Mouse (Mus musculus): Measurements from ENCODE around the gene Nop53. TPM values are rescaled to one million over a fixed set of nuclear protein-coding genes. Genes with fewer than 3 reads are reported as not detected.

The Nop53 gene
- total and polyA plus RNA-seq, 3 experiments = 60.0 to 143 (median 117) TPM

- intact Hi-C loops (cut with DNase I) = loop anchor here (1.0 kb wide), 1 partner anchor 21 kb away; no protein-coding TSS in a partner anchor
- Histone ChIP-seq H3K36me3 (ENCODE audit: control insufficient read depth, insufficient read depth, low read length) (peaks cover 41% of the 10 kb centered on the region), H3K9ac (ENCODE audit: low read depth, low read length) (peak overlapping the region; percentile 40), H3K4me1 (ENCODE audit: control insufficient read depth, insufficient read depth, low read length) (peaks cover 28% of the 10 kb centered on the region), H3K79me2 (replicated peaks; ENCODE audit: control insufficient read depth, insufficient read depth, low read length) (no peaks in the 10 kb centered on the region), H3K27me3 (ENCODE audit: control insufficient read depth, insufficient read depth, low read length) (no peaks in the 10 kb centered on the region), H3K27ac (peak overlapping the region; percentile 88), H3K4me3 (peak overlapping the region; percentile 29)
- WGBS = 37% methylated on average over 7 of the region's 7 CpGs
- peak; percentile 55 to 57 for DNase-seq
- no peak for TF ChIP-seq CTCF (IDR thresholded peaks at IDR 0.05)
- no peak for TF ChIP-seq POLR2A (IDR thresholded peaks at IDR 0.05; ENCODE audit: insufficient read depth, low read depth, low read length)
- no peak for TF ChIP-seq EP300 (IDR thresholded peaks at IDR 0.05; ENCODE audit: insufficient read depth, low read depth, low read length)
These were observed 9.6 kb upstream of the Nop53 start for GRCm38 (mm10) chr7:15955509-15955908.

DNA sequence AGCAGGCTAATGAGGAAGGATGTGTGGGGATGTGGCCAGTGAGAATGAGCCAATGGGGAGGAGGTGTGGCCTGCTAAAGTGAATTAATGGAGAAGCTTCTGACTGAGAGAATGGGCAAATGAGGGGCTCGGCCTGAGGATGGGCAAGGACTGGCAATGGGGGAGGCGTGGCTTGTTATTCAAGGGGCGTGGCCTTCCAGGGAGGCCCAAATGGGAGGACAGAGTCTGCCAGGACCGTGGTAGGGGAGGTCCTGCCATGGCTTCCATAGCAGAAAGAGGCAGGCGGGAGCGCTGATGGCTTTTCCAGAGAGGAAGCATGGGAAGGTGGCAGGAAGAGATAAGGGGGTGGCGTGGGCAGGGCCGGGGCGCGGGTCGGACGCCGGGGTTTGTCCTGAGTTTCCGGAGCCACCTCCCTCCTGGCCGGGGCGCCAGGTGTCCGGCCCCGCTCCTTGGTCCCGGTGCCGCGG is 9.1 kb upstream of the Nop53 start:
- DNase-seq = peak; percentile 83 to 88
- Histone ChIP-seq H3K27me3 (ENCODE audit: control insufficient read depth, insufficient read depth, low read length) (no peaks in the 10 kb centered on the region), H3K79me2 (replicated peaks; ENCODE audit: control insufficient read depth, insufficient read depth, low read length) (no peaks in the 10 kb centered on the region), H3K4me1 (ENCODE audit: control insufficient read depth, insufficient read depth, low read length) (peaks cover 25% of the 10 kb centered on the region), H3K36me3 (ENCODE audit: control insufficient read depth, insufficient read depth, low read length) (peaks cover 38% of the 10 kb centered on the region), H3K27ac (peak overlapping the region; percentile 88), H3K9ac (ENCODE audit: low read depth, low read length) (no peak overlapping the region), H3K4me3 (no peak overlapping the region; the same call in none of the 2 replicates)
- intact Hi-C loops (cut with DNase I) = loop anchor here (1.0 kb wide), 1 partner anchor 21 kb away; no protein-coding TSS in a partner anchor
- 31% methylated on average over 21 of the region's 21 CpGs for WGBS
- TF ChIP-seq EP300 (IDR thresholded peaks at IDR 0.05; ENCODE audit: insufficient read depth, low read depth, low read length) (peak; percentile 96), CTCF (IDR thresholded peaks at IDR 0.05) (no peak), POLR2A (IDR thresholded peaks at IDR 0.05; ENCODE audit: insufficient read depth, low read depth, low read length) (peak; percentile 49; the same call in 1 of the 2 replicates)

- H3K9ac ChIP-seq (ENCODE audit: low read depth, low read length) = no peak overlapping the region
- peaks cover 26% of the 10 kb centered on the region for H3K4me1 ChIP-seq (ENCODE audit: control insufficient read depth, insufficient read depth, low read length)
- no peaks in the 10 kb centered on the region for H3K79me2 ChIP-seq (replicated peaks; ENCODE audit: control insufficient read depth, insufficient read depth, low read length)
- H3K4me3 ChIP-seq = no peak overlapping the region
- 66% methylated on average over 7 of the region's 7 CpGs for WGBS
- H3K36me3 ChIP-seq (ENCODE audit: control insufficient read depth, insufficient read depth, low read length) = peaks cover 40% of the 10 kb centered on the region
- peak overlapping the region; percentile 73 for H3K27ac ChIP-seq
- H3K27me3 ChIP-seq (ENCODE audit: control insufficient read depth, insufficient read depth, low read length) = no peaks in the 10 kb centered on the region
- intact Hi-C loops (cut with DNase I) = no loop called here
- DNase-seq = no peak
- TF ChIP-seq EP300 (IDR thresholded peaks at IDR 0.05; ENCODE audit: insufficient read depth, low read depth, low read length) = no peak
- no peak for TF ChIP-seq POLR2A (IDR thresholded peaks at IDR 0.05; ENCODE audit: insufficient read depth, low read depth, low read length)
These were observed 8.6 kb upstream of the Nop53 start for GRCm38 (mm10) chr7:15954436-15954835.

GRCm38 (mm10) chr7:15953307-15954074 is 7.6 kb upstream of the Nop53 start:
- Histone ChIP-seq H3K9ac (ENCODE audit: low read depth, low read length) (no peak overlapping the region), H3K4me3 (no peak overlapping the region), H3K27me3 (ENCODE audit: control insufficient read depth, insufficient read depth, low read length) (no peaks in the 10 kb centered on the region), H3K79me2 (replicated peaks; ENCODE audit: control insufficient read depth, insufficient read depth, low read length) (no peaks in the 10 kb centered on the region), H3K27ac (peak overlapping the region; percentile 73), H3K36me3 (ENCODE audit: control insufficient read depth, insufficient read depth, low read length) (peaks cover 45% of the 10 kb centered on the region), H3K4me1 (ENCODE audit: control insufficient read depth, insufficient read depth, low read length) (peaks cover 31% of the 10 kb centered on the region)
- no peak for DNase-seq
- intact Hi-C loops (cut with DNase I) = no loop called here
- WGBS = 66% methylated on average over 13 of the region's 13 CpGs
- TF ChIP-seq POLR2A (IDR thresholded peaks at IDR 0.05; ENCODE audit: insufficient read depth, low read depth, low read length) (no peak), CTCF (IDR thresholded peaks at IDR 0.05) (peak; percentile 66)

- no peak overlapping the region for H3K9ac ChIP-seq (ENCODE audit: low read depth, low read length)
- 39% methylated on average over 3 of the region's 3 CpGs for WGBS
- DNase-seq = no peak
- H3K27me3 ChIP-seq (ENCODE audit: control insufficient read depth, insufficient read depth, low read length) = no peaks in the 10 kb centered on the region
- no peaks in the 10 kb centered on the region for H3K79me2 ChIP-seq (replicated peaks; ENCODE audit: control insufficient read depth, insufficient read depth, low read length)
- H3K4me1 ChIP-seq (ENCODE audit: control insufficient read depth, insufficient read depth, low read length) = peaks cover 35% of the 10 kb centered on the region
- H3K36me3 ChIP-seq (ENCODE audit: control insufficient read depth, insufficient read depth, low read length) = peaks cover 45% of the 10 kb centered on the region
- H3K4me3 ChIP-seq = no peak overlapping the region
- TF ChIP-seq POLR2A (IDR thresholded peaks at IDR 0.05; ENCODE audit: insufficient read depth, low read depth, low read length) (no peak), CTCF (IDR thresholded peaks at IDR 0.05) (no peak), EP300 (IDR thresholded peaks at IDR 0.05; ENCODE audit: insufficient read depth, low read depth, low read length) (no peak)
- intact Hi-C loops (cut with DNase I) = no loop called here
- peak overlapping the region; percentile 11; the same call in 1 of the 2 replicates for H3K27ac ChIP-seq
These were observed 6.5 kb upstream of the Nop53 start for GRCm38 (mm10) chr7:15952416-15952815.

GRCm38 (mm10) chr7:15950008-15950407 is 4.1 kb upstream of the Nop53 start:
- H3K4me3 ChIP-seq = no peak overlapping the region
- H3K4me1 ChIP-seq (ENCODE audit: control insufficient read depth, insufficient read depth, low read length) = peaks cover 26% of the 10 kb centered on the region
- H3K27ac ChIP-seq = peak overlapping the region; percentile 81
- 78% methylated on average over 15 of the region's 15 CpGs for WGBS
- no peaks in the 10 kb centered on the region for H3K27me3 ChIP-seq (ENCODE audit: control insufficient read depth, insufficient read depth, low read length)
- DNase-seq = no peak
- H3K79me2 ChIP-seq (replicated peaks; ENCODE audit: control insufficient read depth, insufficient read depth, low read length) = no peaks in the 10 kb centered on the region
- TF ChIP-seq POLR2A (IDR thresholded peaks at IDR 0.05; ENCODE audit: insufficient read depth, low read depth, low read length) (no peak), EP300 (IDR thresholded peaks at IDR 0.05; ENCODE audit: insufficient read depth, low read depth, low read length) (no peak), CTCF (IDR thresholded peaks at IDR 0.05) (no peak)
- no peak overlapping the region for H3K9ac ChIP-seq (ENCODE audit: low read depth, low read length)
- peaks cover 37% of the 10 kb centered on the region for H3K36me3 ChIP-seq (ENCODE audit: control insufficient read depth, insufficient read depth, low read length)
- intact Hi-C loops (cut with DNase I) = no loop called here

All from heart, adult 2 months (tissue).